Mouse (Mus musculus): ENCODE measurements at regions not wholly inside any gene's neighbourhood (a gene's known extent, or its start where the extent isn't known, plus 50 kb on each side); places are given as distances from the start of the nearest gene placed in this dataset.

DNA sequence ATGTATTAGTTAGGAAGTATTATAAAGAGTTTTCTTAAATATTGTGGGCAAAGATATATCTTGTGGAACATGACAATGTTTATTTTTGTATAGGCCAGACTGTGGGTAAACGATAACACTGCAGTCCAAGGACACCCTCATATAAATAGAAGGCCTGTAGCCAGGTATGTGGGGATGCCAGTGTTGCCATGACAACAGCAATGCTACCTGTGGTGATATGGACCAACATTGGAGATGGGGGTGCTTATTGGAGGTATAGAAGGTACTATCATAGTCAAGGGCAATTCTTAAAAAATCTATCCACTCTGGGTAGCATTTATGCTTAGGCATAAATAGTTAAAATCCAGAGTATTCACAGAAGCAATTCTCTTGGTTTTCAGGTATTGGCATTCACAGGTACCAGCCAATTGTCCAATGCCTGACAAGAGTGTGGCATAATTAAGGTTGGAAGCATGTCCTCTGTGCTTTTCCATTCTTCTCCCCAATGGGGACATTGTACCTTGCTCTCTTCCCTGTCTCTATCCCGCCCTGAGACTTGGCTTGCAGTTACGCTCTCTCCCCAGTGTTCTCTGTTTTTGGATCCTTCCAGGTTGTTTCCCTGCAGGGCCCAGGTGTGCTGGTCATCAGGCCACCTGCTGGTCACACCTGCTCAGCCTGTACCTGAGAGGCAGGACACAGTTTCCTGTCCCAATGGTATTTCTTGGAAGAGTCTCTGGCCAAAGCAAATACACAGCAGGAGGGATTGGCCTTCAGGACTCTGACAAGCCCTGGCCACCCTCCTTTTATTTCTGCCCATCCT, 146.1 kb upstream of the Astn2 start:
- TF ChIP-seq POLR2A (IDR thresholded peaks at IDR 0.05; ENCODE audit: low read depth, low read length) (no peak), CTCF (IDR thresholded peaks at IDR 0.05; ENCODE audit: borderline replicate concordance, insufficient read depth, low read length) (no peak)
